Mouse (Mus musculus) retina, postnatal 7 days (tissue): ENCODE results near the gene Cpox.

Source experiments
- DNase-seq: peaks from one replicate; pipeline ENCODE4 v3.0.0-alpha.2; 2012; ENCODE audit warnings: low read depth, low spot score

Cpox gene

DNA sequence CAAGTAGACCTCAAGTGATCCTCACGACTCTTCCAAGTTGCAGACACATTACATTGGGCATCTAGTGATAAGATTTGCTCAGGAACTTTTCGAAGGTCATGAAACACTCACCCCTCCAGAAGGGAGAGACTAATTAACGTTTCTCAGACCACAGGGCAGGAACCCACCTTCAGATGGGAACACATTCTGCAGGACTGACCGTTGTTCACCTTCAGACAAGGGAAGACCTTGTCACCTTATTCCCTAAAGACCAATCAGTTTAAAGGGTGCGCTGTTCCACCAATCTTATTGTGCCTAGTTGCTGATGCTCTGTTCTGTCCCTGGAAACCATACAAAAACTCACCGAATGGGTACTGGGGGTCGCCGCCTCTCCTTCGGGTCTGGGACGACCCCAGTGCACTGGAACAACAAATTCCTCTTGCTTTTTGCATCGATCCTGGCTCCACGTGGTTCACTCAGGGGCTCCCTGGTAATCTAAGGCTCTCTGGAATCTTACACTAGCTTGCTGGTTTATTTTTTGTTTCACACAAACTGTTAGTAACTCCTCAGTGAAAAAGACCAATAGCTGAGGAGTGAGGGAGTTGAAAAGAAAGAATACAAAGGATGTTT is 30.8 kb downstream of the Cpox start:
- no peak for DNase-seq

DNA sequence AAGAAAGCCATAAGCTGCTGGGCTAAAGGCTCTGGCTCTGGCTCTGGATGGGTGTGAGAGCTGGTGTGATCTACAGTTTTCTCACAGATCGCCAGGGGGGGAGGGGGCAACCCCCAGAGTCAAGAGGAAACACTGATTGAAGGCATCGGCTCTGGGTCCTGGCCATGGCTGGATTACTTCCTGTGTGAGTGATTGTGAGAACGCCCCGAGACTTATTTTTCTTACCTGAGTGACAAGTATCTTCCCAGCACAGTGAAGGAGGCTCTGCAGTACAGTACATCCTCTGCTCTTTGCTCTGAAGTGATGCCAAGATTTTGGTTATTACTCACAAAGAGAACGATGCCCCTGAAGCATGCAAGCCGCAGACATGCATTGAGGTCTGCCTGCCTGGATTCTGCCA is 31.7 kb downstream of the Cpox start:
- DNase-seq = no peak

DNA sequence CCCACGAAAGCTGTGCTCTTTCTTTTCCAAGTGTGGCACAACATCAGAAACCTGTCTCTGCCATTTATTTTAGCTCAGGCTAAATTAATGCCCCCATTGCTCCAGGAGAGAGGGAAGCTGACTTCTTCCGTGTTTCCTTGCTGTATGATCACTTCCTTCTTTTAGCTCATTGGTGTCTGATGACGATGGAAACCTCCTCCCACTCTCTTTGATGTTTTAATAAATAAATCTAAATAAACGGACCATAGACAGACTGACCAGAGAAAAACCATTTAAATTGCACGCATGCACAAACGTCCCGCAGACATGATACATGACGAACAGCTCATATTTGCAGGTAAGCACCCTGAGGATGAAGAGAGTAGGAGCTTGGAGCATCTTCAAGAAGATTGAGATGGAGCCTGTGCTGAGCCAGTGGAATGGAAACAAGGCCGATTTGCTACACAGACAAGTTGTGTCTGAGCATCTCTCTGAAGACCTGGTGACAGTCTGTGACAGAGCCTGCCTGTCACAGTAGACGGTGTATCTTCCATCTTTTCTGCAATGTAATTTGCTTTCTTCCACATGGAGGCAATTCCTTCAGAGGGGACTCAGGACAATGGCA is 32.3 kb downstream of the Cpox start:
- DNase-seq = no peak

DNA sequence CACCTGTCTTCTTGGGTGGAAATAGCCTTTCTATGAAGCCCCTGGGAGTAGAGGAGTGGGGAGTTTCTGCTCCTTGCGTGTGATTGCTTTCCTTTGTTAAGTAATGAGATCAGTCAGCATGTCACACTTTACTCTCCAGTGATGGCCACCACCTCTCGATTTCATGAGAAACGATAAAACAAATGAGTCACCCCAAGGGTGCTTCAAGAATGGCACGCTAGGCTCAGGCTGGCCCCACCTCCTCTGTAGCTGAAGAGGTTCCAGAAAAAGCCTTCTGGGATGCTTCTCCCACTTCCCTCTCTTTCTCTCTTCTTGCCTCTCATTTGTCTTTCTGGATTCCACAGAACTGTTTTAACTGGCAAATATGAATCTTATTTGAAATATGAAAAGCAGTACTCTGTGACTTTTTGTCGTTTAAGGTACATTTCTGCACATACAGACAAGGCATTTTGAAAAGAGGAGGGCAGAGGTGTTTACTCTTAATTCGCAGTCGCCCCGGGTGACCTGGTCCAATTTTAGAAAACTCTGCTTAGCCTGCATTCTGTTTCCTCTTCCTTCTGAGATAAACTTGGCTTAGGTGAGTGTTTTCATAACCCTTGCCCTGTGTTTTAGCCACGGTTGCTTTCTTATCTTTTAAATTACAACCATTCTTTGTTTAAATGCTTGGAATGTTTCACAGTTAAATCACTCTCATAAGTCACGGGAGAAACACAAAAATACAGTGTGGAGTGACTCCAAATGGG is 33.5 kb downstream of the Cpox start:
- DNase-seq = no peak

DNA sequence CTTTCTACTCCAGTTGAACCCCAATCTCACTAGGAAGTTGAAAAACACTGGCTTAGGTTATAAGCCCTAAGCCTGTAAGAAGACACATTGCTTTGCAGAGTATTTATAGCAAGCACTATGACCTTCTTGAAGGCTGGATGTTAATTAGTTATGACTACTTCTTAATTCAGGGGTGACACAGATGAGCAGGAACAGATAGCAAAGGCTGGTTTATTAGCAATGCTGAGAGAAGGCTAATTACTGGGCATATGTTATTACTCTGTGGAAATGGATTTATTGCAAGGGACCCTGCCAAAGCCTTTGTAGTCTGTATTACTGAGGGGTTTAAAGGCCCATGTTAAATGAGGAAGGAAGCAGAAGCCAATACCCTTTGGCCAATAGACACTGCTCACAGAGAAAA is 34.9 kb downstream of the Cpox start:
- DNase-seq = peak; percentile 9

DNA sequence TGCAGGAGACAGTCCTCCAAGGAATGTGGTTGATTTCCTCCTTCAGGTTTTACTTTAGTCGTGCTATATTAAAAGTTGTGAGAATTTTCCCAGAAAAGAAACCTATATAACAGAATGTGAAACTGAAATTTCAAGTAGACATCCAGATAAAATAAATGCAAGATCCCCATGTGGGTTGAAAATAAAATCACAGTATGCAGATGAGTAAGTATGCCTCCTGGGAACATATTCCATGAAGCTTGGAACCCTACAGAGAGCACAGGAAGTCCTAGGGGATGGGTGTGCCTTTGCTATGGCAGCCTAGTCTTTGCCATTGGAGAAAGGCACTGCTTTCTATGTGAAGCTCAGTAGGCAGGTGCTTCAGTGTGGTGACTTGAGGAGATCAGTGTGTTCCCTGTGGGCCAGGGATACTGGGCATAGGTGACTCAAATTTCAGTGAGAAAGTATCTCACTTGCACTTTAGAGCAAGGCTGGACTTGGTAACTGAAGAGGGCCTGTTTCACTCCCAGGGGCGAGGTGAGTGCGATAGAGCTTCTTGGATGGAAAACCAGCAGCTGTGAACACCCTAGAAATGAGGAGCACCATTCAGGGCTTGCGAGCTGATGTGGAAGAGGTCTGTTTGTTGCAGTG is 37.3 kb downstream of the Cpox start:
- no peak for DNase-seq

DNA sequence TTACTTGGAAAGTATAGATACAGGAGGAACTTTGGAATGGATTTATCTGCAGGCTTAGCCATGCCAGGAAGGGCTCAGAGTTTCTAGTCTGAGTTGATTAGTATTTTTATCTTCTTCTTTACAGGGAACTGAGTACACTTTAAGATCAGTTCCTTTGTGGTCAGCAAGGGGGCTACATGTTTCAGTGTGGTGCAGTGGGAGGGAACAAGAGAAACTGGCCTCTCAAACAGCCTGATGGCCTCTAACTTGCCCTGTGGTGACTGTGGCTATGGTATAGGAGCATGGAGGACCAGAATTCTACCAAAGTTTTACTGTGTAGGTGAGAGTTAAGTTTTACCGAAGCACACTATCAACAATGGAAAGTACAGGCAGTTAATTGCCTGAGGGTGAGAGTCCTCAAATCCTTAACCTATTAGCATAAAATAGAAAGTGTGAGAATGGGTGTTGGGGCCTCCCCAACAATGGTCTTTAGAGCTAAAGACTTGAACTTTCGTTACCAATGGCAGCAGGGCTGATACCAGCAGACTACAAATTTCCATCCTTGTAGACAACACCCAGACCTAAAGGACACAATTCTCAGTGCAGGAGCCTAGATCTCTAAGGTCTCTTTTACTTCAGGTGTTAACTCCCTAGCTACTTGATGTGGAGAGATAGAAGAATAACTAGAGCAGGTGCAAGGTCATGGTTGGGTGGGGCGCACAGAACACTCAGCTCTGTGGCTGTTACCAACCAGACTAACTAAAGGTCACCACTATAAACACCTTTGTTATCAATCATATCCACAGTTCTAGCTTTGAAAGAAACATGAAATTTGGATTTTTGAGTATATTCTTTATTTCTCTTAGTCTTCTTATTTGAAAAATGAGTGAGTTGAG is 38.7 kb downstream of the Cpox start:
- DNase-seq = no peak

DNA sequence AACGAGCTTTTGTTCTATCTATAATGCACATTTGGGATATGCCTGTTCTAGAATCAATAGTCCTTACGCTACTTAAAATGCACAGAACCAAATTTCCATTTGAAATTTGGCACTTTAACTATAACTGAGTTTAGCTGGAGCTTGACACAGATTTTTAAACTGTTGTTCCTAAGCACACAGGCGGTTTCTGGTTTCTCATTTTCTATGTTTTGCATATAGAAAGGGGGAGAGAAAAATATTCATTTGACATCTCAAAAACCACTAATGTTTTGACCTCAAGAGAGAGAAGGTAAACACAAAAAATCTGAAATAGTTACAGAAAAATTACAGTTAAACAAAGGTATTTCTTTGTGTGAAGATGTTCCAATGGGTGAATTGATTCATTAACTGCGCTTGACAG is 39.4 kb downstream of the Cpox start:
- no peak for DNase-seq

DNA sequence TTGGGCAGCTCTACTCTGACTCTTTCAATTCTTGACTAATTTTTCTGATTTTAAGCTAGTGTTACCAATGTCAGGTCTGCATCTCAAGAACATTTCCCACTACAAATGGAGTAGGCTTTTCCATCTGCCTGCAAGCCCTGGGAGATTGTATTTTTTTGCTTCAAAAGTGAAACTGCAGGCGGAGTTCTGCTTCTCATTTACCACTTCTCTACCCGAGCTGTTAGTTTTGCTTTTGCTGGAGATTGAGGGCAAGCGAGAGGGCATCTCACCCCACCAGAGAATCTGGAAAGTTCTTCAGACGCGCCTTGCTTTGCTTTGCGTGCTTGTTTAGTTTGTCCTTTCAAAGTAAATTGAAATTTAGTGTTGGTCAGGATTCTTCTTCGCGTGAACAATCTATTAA is 42.1 kb downstream of the Cpox start:
- no peak for DNase-seq

DNA sequence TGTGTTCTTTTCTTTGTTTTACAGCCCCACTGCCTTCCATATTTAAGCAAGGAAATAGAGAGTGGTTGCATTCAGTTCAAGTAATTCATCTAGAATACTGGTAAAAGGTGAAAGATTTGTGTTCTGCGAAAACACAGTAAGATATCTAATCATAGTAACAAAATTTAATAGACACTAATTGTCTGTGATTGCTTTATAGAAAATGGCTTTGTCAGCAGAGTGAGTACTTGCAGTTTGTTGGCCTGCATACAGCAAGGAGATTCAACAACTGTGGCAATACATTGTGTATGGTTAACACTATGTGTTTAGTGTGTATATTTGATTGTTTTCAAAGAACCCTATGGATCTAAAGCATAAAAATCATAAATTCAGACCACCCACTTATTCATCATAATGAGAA is 43.0 kb downstream of the Cpox start:
- DNase-seq = no peak

DNA sequence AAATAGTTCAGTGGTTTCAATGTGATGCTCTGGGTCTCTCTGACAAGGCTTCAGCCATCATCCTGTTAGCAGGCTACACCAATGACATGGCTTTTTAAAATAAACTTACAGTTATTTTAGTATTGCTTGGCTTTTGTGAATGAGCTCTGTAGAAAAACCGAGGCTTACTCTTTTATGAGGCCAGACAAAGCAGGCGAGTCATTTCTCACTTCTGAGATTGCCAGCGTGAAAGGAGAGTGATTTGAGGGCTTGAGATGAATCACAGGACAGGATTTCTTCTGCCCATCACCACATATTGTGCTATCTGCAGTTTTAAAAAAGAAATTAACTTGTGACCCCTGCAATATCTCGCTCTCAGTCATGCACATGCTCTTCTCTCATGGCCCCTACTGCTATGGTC is 44.9 kb downstream of the Cpox start:
- DNase-seq = no peak

DNA sequence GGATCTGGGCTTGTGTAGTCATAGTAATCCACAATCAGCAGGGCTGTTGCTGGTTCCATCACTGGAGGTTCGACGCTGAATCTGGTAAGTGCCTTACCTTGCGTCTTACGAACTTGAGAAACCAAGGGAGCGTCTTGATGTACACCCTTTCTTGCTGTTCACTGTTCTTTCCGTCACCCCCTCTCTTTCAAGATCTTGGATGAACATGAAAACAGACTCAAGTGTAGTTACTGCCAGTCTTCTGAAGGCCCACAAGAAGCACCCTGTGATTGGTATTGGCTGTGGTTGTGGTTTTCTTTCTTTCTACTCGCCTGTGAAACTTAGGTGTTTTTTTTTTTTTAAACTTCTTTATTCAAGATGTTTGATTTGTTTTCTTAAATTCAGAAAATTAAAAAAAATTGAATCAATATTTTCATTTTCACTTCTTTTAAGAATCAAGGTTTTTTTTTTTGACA is 48.6 kb downstream of the Cpox start, which contains the start of gene Gpr15:
Gene Gpr15 (minus strand): TSS at position 405 of the 455 bp plus-strand sequence.
- DNase-seq = no peak

DNA sequence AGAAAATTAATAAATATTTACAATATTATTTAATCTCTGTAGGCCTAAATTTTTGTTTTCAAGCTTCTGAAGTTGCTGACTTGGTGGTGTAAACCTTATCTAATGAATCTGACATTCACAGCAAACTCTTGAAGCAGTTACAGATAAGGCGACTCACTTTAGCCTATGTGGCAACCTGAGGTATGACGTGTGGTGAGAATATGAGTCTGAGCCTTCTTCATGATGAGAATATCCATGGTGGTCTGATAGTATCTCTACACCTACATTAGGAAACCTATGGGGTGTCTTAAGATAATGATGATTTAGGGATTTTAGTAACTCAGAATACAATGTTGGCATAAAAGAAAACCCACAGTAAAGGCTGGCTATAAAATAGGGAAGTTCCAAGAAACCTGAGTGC is 52.2 kb downstream of the Cpox start:
- no peak for DNase-seq

DNA sequence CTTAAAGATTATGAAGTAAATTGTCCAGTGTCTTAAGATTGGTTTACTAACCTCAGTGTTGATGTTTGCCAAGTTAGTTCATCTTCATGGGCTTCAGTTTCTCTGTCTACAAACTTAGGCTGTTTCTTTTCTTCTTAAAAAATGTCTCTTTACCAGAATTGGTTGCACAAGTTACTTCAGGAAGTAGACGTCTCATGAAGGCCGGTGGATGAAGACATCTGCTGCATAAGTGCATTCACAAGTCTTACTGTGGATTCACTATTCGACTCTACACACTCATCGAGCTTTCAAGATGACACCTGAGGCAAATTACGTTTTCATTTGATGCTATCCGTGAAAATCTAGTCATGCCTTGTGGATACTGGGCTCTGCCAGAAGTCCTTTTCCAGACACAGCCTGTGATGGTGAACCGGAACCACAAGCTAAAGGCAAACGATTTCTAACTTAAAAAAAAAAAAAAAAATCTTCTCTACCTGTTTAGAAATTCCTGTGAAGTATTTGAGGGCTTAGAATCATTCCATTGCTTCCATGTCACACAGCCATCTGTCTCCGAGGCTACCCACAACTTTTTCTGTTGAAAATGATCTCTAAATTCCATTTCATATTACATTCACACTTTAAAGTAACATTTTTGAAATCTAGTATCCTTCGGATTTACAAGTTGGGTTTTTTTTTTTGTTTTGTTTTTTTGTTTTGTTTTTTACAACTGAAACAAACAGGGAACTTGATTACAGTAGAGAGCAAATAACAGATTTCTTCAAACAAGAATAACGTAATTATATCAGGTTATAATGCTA is 56.8 kb downstream of the Cpox start:
- no peak for DNase-seq

DNA sequence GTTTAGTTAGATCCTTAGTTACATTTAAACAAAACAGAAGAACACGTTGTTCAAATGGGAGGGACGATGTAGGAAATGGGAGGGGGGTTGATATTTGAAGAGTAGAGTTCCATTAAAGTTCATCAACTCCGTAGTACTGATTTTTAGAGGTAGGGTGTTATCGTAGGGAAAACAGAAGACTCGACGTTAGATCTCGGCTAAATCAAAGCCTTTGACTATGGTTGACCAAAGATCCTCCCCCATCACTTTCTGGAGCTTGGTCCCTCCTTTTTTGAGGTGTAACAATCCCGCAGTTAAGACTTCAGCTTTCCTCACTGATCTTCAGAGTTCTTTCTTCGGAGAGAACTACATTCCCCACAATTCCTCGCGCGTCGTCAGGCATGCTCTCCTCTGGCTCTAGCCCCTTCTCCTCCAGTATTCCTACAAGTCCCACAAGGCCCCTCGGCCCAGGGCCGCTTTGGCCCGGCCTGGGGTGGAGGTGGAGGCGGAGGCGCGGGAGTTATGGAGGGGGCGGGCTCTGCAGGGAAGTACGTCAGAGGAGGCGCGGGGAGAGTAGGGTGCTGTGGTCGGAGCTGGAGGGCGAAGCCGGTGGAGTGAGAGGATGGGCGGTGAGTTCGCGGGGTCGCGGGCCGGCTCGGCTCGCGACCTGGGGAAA is 57.5 kb downstream of the Cpox start, which contains the start of gene Cldnd1:
Gene Cldnd1 (plus strand): TSS at position 434 of the 655 bp plus-strand sequence.
- DNase-seq = peak; percentile 91

DNA sequence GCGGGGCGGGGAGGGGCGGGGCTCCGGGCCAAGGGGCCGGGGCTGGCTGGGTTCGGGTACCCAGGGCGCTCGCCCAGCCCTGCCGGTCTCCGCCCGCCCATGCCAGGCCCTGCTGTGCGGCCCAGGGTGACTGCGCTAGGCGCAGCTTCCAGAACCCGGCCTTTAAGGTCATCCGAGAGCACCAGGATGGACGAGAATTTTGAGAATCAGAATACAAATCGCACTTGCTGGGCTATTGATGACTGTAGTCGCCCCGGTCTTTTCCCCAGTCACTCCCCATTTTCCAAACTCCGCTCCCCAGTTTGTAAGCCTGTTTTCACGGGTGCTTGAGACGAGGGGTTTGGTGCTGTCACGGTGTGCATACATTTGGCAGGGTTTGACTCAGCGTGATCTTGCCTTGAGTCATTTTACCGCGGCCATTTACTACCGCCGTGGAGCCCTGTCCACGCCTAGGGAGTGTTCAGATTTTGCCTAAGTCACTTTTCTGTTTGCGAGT is 58.1 kb downstream of the Cpox start:
- DNase-seq = no peak

DNA sequence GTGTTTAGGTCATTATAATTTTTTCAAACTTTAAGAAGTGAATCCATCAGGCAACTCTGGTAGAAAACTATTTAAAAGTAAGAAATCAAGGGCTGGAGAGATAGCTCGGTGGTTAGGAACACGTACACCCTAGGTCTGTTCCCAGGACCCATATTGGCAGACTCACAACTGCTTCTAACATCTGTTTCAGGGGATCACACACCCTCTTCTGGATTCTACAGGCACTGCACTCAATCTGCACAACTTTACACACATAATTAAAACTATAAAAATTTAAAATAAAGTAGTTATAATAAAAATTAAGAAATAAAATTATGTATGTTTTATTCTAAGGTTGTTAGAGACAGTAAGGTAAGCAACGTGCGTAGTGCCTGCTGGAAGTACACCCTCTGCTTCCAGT is 68.1 kb downstream of the Cpox start:
- no peak for DNase-seq

DNA sequence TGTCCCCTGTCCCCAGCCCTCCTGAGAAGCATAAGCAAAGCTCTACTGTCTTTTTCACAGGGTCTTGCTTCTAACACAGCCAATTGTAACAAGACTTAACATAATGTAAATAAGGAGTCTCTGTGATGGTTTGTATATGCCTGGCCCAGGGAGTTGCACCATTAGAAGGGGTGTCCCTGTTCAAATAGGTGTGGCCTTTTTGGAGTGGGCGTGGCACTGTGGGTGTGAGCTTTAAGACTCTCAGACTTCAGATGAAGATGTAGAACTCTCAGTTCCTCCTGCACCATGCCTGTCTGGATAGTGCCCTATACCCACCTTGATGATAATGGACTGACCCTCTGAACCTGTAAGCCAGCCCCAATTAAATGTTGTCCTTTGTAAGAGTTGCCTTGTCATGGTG is 68.7 kb downstream of the Cpox start:
- no peak for DNase-seq

DNA sequence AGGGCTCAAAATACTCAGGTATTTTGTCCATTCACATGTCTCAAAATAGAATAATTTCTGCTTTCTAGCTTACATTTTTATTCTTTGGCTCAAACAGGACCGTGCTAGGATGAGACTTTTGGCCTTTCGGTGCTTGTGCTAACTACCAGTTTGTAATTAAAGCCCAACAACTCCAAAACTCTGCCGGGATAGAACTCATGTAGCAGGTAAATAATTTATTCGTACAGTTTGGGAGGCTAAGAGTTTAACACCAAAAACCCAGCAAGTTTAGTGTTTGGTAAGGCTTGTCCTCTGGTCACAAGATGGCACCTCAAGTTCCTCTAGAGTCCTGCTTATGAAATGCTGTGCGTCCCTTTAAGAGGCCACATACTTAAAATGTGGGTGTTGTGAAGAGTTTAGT is 70.7 kb downstream of the Cpox start:
- DNase-seq = no peak

DNA sequence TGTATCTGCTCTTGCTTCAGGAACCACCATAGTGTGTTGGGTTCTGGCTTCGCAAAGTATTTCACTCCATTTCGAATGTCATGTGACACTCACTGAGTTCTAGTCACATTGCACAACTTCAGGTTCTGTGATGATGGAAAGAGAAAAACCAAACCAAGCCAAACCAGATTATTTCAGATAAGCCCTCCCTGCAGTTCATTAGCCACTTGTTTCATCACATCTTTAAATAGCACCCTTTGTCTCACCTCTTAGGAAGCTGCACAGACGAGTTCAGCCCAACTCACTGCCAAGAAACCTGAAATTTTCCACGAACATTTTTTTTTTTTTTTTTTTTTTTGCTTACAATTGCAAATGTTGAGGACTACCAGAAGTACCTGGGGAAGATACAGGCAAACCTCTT is 76.6 kb downstream of the Cpox start:
- DNase-seq = no peak
